Mouse (Mus musculus) forebrain, embryonic 13.5 days (tissue): ENCODE results near the gene Vmn2r90. TPM values are rescaled to one million over a fixed set of nuclear protein-coding genes. Genes with fewer than 3 reads are reported as not detected.
"Not testable (repeated sequence)": the region's sequence is repeated elsewhere in the genome, so short reads cannot be mapped to it uniquely, and the experiment has no call there.

Source experiments
- ATAC-seq: fragments of 200-750 bp; cut with Nextera tagmentation; 2 replicates; pipeline ENCODE4 v1.8.0; 2017
- H3K27ac ChIP-seq: fragments of 300-500 bp; sonication (generic); 2 replicates; pipeline ENCODE4 v1.5.1; 2015; ENCODE audit warnings: inconsistent platforms, mild to moderate bottlenecking, moderate library complexity
- H3K27me3 ChIP-seq: fragments of 300-500 bp; sonication (generic); 2 replicates; pipeline ENCODE4 v1.6.1; 2015; ENCODE audit warnings: mild to moderate bottlenecking, inconsistent platforms
- H3K36me3 ChIP-seq: fragments of 300-500 bp; sonication (generic); 2 replicates; pipeline ENCODE4 v1.6.1; 2015; ENCODE audit warnings: mild to moderate bottlenecking, inconsistent platforms; ENCODE audit not compliant: poor library complexity, severe bottlenecking
- H3K4me1 ChIP-seq: fragments of 300-500 bp; sonication (generic); 2 replicates; pipeline ENCODE4 v1.6.1; 2015; ENCODE audit warnings: inconsistent platforms
- H3K4me2 ChIP-seq: fragments of 300-500 bp; sonication (generic); 2 replicates; pipeline ENCODE4 v1.6.1; 2015; ENCODE audit warnings: inconsistent platforms, mild to moderate bottlenecking, moderate library complexity
- H3K4me3 ChIP-seq: fragments of 300-500 bp; sonication (generic); 2 replicates; pipeline ENCODE4 v1.5.1; 2015; ENCODE audit warnings: mild to moderate bottlenecking, inconsistent platforms
- H3K9ac ChIP-seq: fragments of 300-500 bp; sonication (generic); 2 replicates; pipeline ENCODE4 v1.6.1; 2015; ENCODE audit warnings: mild to moderate bottlenecking, inconsistent platforms
- H3K9me3 ChIP-seq: fragments of 300-500 bp; sonication (generic); replicated peaks from 2 replicates; pipeline ENCODE4 v1.6.1; 2016; ENCODE audit warnings: inconsistent platforms
- WGBS: fragments of 180-500 bp; shearing (Covaris S2); methylation state at CpG from one replicate; pipeline ENCODE4 v1.1.7; 2015; 5-methylcytosine and 5-hydroxymethylcytosine counted together
- polyA plus RNA-seq: library from polyadenylated mRNA; unstranded; fragments of >200 nt; fragmentation: Nextera tagmentation; extraction: Ambion mirVana; gene quantifications from 2 replicates; pipeline ENCODE4 v1.2.1, GENCODE M21; 2015

The Vmn2r90 gene
- not detected in 2 replicates for polyA plus RNA-seq

GRCm38 (mm10) chr17:17703447-17703846 is at the start of gene Vmn2r90:
Vmn2r90 (plus strand) TSS chr17:17703747.
- H3K9ac ChIP-seq = no peak within 1 kb of the TSS
- no peaks in the 10 kb centered on the region for H3K27me3 ChIP-seq
- no peak within 1 kb of the TSS for H3K4me2 ChIP-seq
- H3K36me3 ChIP-seq = no peaks in the 10 kb centered on the region
- 64% methylated on average over 1 of the region's 1 CpGs for WGBS
- no peak for ATAC-seq
- H3K27ac ChIP-seq = no peak within 1 kb of the TSS
- H3K4me3 ChIP-seq = no peak within 1 kb of the TSS
- H3K9me3 ChIP-seq = no peaks in the 10 kb centered on the region
- no peaks in the 10 kb centered on the region for H3K4me1 ChIP-seq

GRCm38 (mm10) chr17:17654997-17655828 is 48.3 kb upstream of the Vmn2r90 start:
- Histone ChIP-seq H3K36me3 (no peaks in the 10 kb centered on the region), H3K27me3 (no peaks in the 10 kb centered on the region), H3K4me1 (peaks cover 19% of the 10 kb centered on the region), H3K27ac (no peak overlapping the region), H3K4me2 (peak overlapping the region; percentile 37), H3K9ac (no peak overlapping the region), H3K9me3 (no peaks in the 10 kb centered on the region), H3K4me3 (no peak overlapping the region)
- ATAC-seq = no peak
- WGBS = 10% methylated on average over 10 of the region's 10 CpGs

- WGBS = 22% methylated on average over 2 of the region's 2 CpGs
- H3K27ac ChIP-seq = no peak overlapping the region
- no peaks in the 10 kb centered on the region for H3K9me3 ChIP-seq
- no peak overlapping the region for H3K4me3 ChIP-seq
- no peak overlapping the region for H3K4me2 ChIP-seq
- no peak overlapping the region for H3K9ac ChIP-seq
- no peak for ATAC-seq
- H3K36me3 ChIP-seq = no peaks in the 10 kb centered on the region
- H3K27me3 ChIP-seq = no peaks in the 10 kb centered on the region
- H3K4me1 ChIP-seq = peaks cover 19% of the 10 kb centered on the region
These were observed 47.7 kb upstream of the Vmn2r90 start for GRCm38 (mm10) chr17:17655829-17656176.

- Histone ChIP-seq H3K9me3 (no peaks in the 10 kb centered on the region), H3K27ac (no peak overlapping the region), H3K36me3 (no peaks in the 10 kb centered on the region), H3K27me3 (no peaks in the 10 kb centered on the region), H3K9ac (no peak overlapping the region), H3K4me2 (no peak overlapping the region), H3K4me3 (no peak overlapping the region), H3K4me1 (no peaks in the 10 kb centered on the region)
- ATAC-seq = no peak
- WGBS = 66% methylated on average over 1 of the region's 1 CpGs
These were observed 24.8 kb upstream of the Vmn2r90 start for GRCm38 (mm10) chr17:17678781-17679180.

GRCm38 (mm10) chr17:17690659-17691058 is 12.9 kb upstream of the Vmn2r90 start:
- Histone ChIP-seq H3K4me1 (no peaks in the 10 kb centered on the region), H3K36me3 (no peaks in the 10 kb centered on the region), H3K9ac (no peak overlapping the region), H3K4me2 (no peak overlapping the region), H3K4me3 (no peak overlapping the region), H3K27me3 (no peaks in the 10 kb centered on the region), H3K9me3 (no peaks in the 10 kb centered on the region), H3K27ac (no peak overlapping the region)
- 77% methylated on average over 2 of the region's 2 CpGs for WGBS
- ATAC-seq = no peak

- H3K4me1 ChIP-seq, H3K27me3 ChIP-seq, H3K36me3 ChIP-seq, H3K9me3 ChIP-seq, H3K27ac ChIP-seq, H3K9ac ChIP-seq, ATAC-seq, H3K4me3 ChIP-seq, H3K4me2 ChIP-seq: not testable (repeated sequence)
- 84% methylated on average over 4 of the region's 4 CpGs for WGBS
These were observed 28.8 kb downstream of the Vmn2r90 start for GRCm38 (mm10) chr17:17732396-17732795.

GRCm38 (mm10) chr17:17738635-17739034 is 35.1 kb downstream of the Vmn2r90 start:
- Histone ChIP-seq H3K4me3 (no peak overlapping the region), H3K9me3 (peaks cover 10% of the 10 kb centered on the region; the same call in 1 of the 2 replicates), H3K4me2 (no peak overlapping the region), H3K9ac (no peak overlapping the region), H3K27ac (no peak overlapping the region), H3K27me3 (no peaks in the 10 kb centered on the region), H3K4me1 (no peaks in the 10 kb centered on the region), H3K36me3 (no peaks in the 10 kb centered on the region)
- WGBS = 86% methylated on average over 1 of the region's 1 CpGs
- no peak for ATAC-seq

GRCm38 (mm10) chr17:17739300-17739699 is 35.8 kb downstream of the Vmn2r90 start:
- H3K9ac ChIP-seq, H3K4me1 ChIP-seq, H3K36me3 ChIP-seq, H3K4me2 ChIP-seq, H3K4me3 ChIP-seq, ATAC-seq, H3K27ac ChIP-seq, H3K27me3 ChIP-seq: not testable (repeated sequence)
- H3K9me3 ChIP-seq = peaks cover 10% of the 10 kb centered on the region; the same call in 1 of the 2 replicates
- over 99% methylated on average over 7 of the region's 7 CpGs for WGBS

GRCm38 (mm10) chr17:17739936-17740335 is 36.4 kb downstream of the Vmn2r90 start:
- not testable (repeated sequence) for H3K9ac ChIP-seq, H3K27me3 ChIP-seq, H3K4me3 ChIP-seq, H3K4me2 ChIP-seq, ATAC-seq, H3K36me3 ChIP-seq, H3K4me1 ChIP-seq, H3K27ac ChIP-seq
- WGBS = 81% methylated on average over 5 of the region's 5 CpGs
- H3K9me3 ChIP-seq = peaks cover 10% of the 10 kb centered on the region; the same call in 1 of the 2 replicates

- H3K4me1 ChIP-seq, H3K27ac ChIP-seq, ATAC-seq, H3K4me2 ChIP-seq, H3K27me3 ChIP-seq, H3K9ac ChIP-seq, H3K36me3 ChIP-seq, H3K4me3 ChIP-seq: not testable (repeated sequence)
- peaks cover 10% of the 10 kb centered on the region; the same call in 1 of the 2 replicates for H3K9me3 ChIP-seq
These were observed 38.0 kb downstream of the Vmn2r90 start for GRCm38 (mm10) chr17:17741516-17741915.

- not testable (repeated sequence) for H3K4me3 ChIP-seq, H3K36me3 ChIP-seq, H3K4me1 ChIP-seq, H3K27me3 ChIP-seq, H3K27ac ChIP-seq, H3K4me2 ChIP-seq, H3K9ac ChIP-seq, H3K9me3 ChIP-seq
- WGBS = 14% methylated on average over 4 of the region's 4 CpGs
- ATAC-seq = peak; percentile 36; the same call in 1 of the 2 replicates
These were observed 45.8 kb downstream of the Vmn2r90 start for GRCm38 (mm10) chr17:17749371-17749770.

- WGBS = 85% methylated on average over 1 of the region's 1 CpGs
- no peaks in the 10 kb centered on the region for H3K9me3 ChIP-seq
- no peak for ATAC-seq
- H3K36me3 ChIP-seq = no peaks in the 10 kb centered on the region
- H3K4me2 ChIP-seq = no peak overlapping the region
- H3K27me3 ChIP-seq = no peaks in the 10 kb centered on the region
- no peak overlapping the region for H3K27ac ChIP-seq
- H3K9ac ChIP-seq = no peak overlapping the region
- H3K4me3 ChIP-seq = no peak overlapping the region
- H3K4me1 ChIP-seq = no peaks in the 10 kb centered on the region
These were observed 59.2 kb downstream of the Vmn2r90 start for GRCm38 (mm10) chr17:17762614-17763293.
